Mouse (Mus musculus) adrenal gland, postnatal 4 days (tissue): ENCODE data around the gene Gm853. TPM values are rescaled to one million over a fixed set of nuclear protein-coding genes. Genes with fewer than 3 reads are reported as not detected.

Experiments used
- total RNA-seq, 2 experiments: library from RNA; stranded (reverse); gene quantifications; 2 replicates each; pipeline ENCODE4 v1.2.3; 2021

Gene Gm853
- total RNA-seq, 2 experiments from 2014 or later, result not detected

Other genes with a start within 250 kb of the Gm853 start
- 10 to 100 TPM; 41.2 to 43.1 TPM for gene Adgrb2, start 237.5 kb downstream of the Gm853 start, total RNA-seq
- 10 to 100 TPM; 62.1 to 69.1 TPM for gene Col16a1, start 174.6 kb downstream of the Gm853 start, total RNA-seq
- gene Pef1, start 119.8 kb downstream of the Gm853 start, total RNA-seq, result 10 to 100 TPM; 63.6 to 65.1 TPM
- gene Hcrtr1, start 83.0 kb downstream of the Gm853 start, total RNA-seq, result 1 to 10 TPM; 1.2 to 1.8 TPM
- gene Tinagl1, start 47.3 kb downstream of the Gm853 start, total RNA-seq, result 10 to 100 TPM; 70.0 to 74.0 TPM
- 1 to 10 TPM; 2.5 to 4.2 TPM for gene Serinc2, start 56.8 kb upstream of the Gm853 start, total RNA-seq
- 10 to 100 TPM; 27.0 to 37.9 TPM for gene Fabp3, start 86.2 kb upstream of the Gm853 start, total RNA-seq
- gene Gm10570, start 86.3 kb upstream of the Gm853 start, total RNA-seq, result not detected
- 10 to 100 TPM; 32.3 to 34.9 TPM for gene Zcchc17, start 137.5 kb upstream of the Gm853 start, total RNA-seq
- 10 to 100 TPM; 56.5 to 61.0 TPM for gene Snrnp40, start 137.7 kb upstream of the Gm853 start, total RNA-seq